Mouse (Mus musculus) bone marrow, adult 2 months (tissue): ENCODE measurements around the gene Tmem210.

Source experiments
- CTCF ChIP-seq: fragments of 200-500 bp; IDR thresholded peaks from 2 replicates; pipeline ENCODE4 v1.5.1; 2011; ENCODE audit warnings: low read length, control low read depth; ENCODE audit not compliant: control insufficient read depth, insufficient read depth
- POLR2A ChIP-seq: fragments of 200-500 bp; IDR thresholded peaks from 2 replicates; pipeline ENCODE4 v1.6.1; 2011; ENCODE audit warnings: low read depth, mild to moderate bottlenecking, control low read depth, low read length, borderline replicate concordance; ENCODE audit not compliant: control insufficient read depth

GRCm38 (mm10) chr2:25291184-25292053 is 3.5 kb downstream of the Tmem210 start:
- TF ChIP-seq POLR2A, result no peak
- TF ChIP-seq CTCF, result no peak
